Mouse (Mus musculus) liver, embryonic 14.5 days (tissue): ENCODE measurements around the gene Olfr572. TPM values are rescaled to one million over a fixed set of nuclear protein-coding genes. Genes with fewer than 3 reads are reported as not detected.

Source experiments
- ATAC-seq: fragments of 200-750 bp; cut with Nextera tagmentation; 2 replicates; pipeline ENCODE4 v1.8.0; 2017; ENCODE audit warnings: moderate number of reproducible peaks, mild to moderate bottlenecking, moderate library complexity; ENCODE audit not compliant: insufficient read depth
- DNase-seq, 3 experiments: peaks; one replicate each; pipeline ENCODE4 v3.0.0-alpha.2; 2012 to 2013; ENCODE audit warnings: low read depth in 3 of 3, low spot score in 3 of 3
- H3K27ac ChIP-seq: fragments of 300-500 bp; sonication (generic); 2 replicates; pipeline ENCODE4 v1.5.1; 2014; ENCODE audit warnings: moderate library complexity, mild to moderate bottlenecking, control low read depth, inconsistent platforms
- H3K27me3 ChIP-seq: fragments of 300-500 bp; sonication (generic); 2 replicates; pipeline ENCODE4 v1.6.1; 2014; ENCODE audit warnings: mild to moderate bottlenecking, low read length, moderate library complexity; ENCODE audit not compliant: control insufficient read depth, insufficient read depth
- H3K36me3 ChIP-seq: fragments of 300-500 bp; sonication (generic); replicated peaks from 2 replicates; pipeline ENCODE4 v1.6.1; 2014; ENCODE audit warnings: low read depth; ENCODE audit not compliant: control insufficient read depth, insufficient read depth
- H3K4me1 ChIP-seq, 2 experiments: fragments of 200-500 bp in 1 of 2; fragments of 300-500 bp in 1 of 2; sonication (generic) in 1 of 2; replicated peaks; 2 replicates each; pipeline ENCODE4 v1.6.1; 2012 to 2014; ENCODE audit warnings: antibody characterized with exemption in 1 of 2, inconsistent platforms in 1 of 2, low read length in 1 of 2; ENCODE audit not compliant: control insufficient read depth in 2 of 2, insufficient read depth in 2 of 2
- H3K4me2 ChIP-seq: fragments of 300-500 bp; sonication (generic); 2 replicates; pipeline ENCODE4 v1.6.1; 2014; ENCODE audit warnings: low read depth, mild to moderate bottlenecking, control low read depth, moderate library complexity
- H3K4me3 ChIP-seq, 2 experiments: fragments of 200-500 bp in 1 of 2; fragments of 300-500 bp in 1 of 2; sonication (generic) in 1 of 2; 2 replicates each; pipeline ENCODE4 v1.5.1; 2012 to 2014; ENCODE audit warnings: low read depth in 2 of 2, low read length in 2 of 2, mild to moderate bottlenecking in 2 of 2, control low read depth in 1 of 2, inconsistent platforms in 1 of 2, moderate library complexity in 1 of 2; ENCODE audit not compliant: insufficient read depth in 1 of 2
- H3K9ac ChIP-seq: fragments of 300-500 bp; sonication (generic); replicated peaks from 2 replicates; pipeline ENCODE4 v1.6.1; 2014; ENCODE audit warnings: mild to moderate bottlenecking, control low read depth, moderate library complexity
- H3K9me3 ChIP-seq: fragments of 300-500 bp; sonication (generic); 2 replicates; pipeline ENCODE4 v1.6.1; 2016; ENCODE audit warnings: low read length, mixed read lengths; ENCODE audit not compliant: control insufficient read depth
- CTCF ChIP-seq: IDR thresholded peaks from 2 replicates; pipeline ENCODE4 v1.5.1; 2016; ENCODE audit warnings: antibody characterized with exemption, low read depth, control low read depth
- EP300 ChIP-seq: IDR thresholded peaks from 2 replicates; pipeline ENCODE4 v1.6.1; 2016; ENCODE audit warnings: antibody characterized with exemption, low read depth
- WGBS: fragments of 180-500 bp; shearing (Covaris S2); extraction: QIAGEN DNeasy Blood & Tissue Kit; methylation state at CpG from one replicate; pipeline ENCODE4 v1.1.7; 2014; ENCODE audit not compliant: insufficient replicate concordance; 5-methylcytosine and 5-hydroxymethylcytosine counted together
- polyA plus RNA-seq, 2 experiments: library from polyadenylated mRNA; depleted of rRNA in 1 of 2; stranded (reverse) in 1 of 2; unstranded in 1 of 2; fragments of >200 nt; fragmentation: Nextera tagmentation in 1 of 2; extraction: Ambion mirVana in 1 of 2; gene quantifications; 2 replicates each; pipeline versions ENCODE4 v1.2.1 to v1.2.3; 2012 to 2014

Olfr572 gene
- polyA plus RNA-seq, 2 experiments = not detected

DNA sequence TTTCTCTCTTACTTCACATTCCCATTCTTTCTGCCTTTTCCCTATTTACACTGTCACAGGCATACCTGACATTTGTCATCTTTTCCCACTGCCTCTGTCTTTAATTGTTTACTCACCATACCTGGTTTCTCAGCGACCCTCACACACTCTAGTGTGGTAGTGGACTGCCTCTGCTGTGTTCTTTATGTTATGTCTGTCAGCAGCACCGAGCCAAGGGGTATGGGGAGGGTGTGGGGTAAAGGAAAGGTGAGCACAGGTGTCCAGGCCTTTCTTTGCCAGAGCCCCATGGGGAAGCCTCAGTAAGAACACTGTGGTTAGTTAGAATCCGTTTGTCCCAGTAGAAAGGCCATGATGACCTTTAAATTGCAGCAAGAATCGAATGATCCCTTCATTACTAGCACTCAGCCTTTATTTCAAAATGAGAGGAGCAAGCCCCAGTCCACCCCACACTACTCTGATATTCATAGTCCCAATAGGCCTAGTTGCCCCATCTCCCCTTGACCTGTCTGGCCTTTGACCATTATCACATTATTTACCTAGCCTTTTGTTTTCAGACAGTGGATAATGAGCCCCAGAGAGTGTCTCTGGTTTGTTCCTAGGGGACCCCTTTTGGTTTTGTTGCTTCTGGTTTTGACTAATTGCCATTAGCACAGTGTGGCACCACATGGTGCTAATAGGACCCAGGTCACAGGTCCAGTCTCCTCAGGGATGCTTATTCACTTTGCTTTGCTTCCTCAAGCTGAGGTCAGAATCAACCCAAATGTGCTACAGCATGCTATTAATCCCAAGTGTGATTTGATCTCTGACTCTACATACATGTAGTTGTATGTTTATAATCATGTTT is 7.0 kb upstream of the Olfr572 start, which contains the start of gene Olfr571:
Gene Olfr571 (minus strand): TSS at position 505 of the 844 bp plus-strand sequence.
- no peaks in the 10 kb centered on the region for H3K36me3 ChIP-seq
- H3K27ac ChIP-seq = no peak within 1 kb of the TSS
- H3K9ac ChIP-seq = no peak within 1 kb of the TSS
- 34% methylated on average over 4 of the region's 4 CpGs for WGBS
- no peaks in the 10 kb centered on the region for H3K4me1 ChIP-seq
- no peak for ATAC-seq
- TF ChIP-seq EP300 (no peak), CTCF (no peak)
- no peak for DNase-seq
- H3K9me3 ChIP-seq = no peaks in the 10 kb centered on the region
- H3K27me3 ChIP-seq = no peaks in the 10 kb centered on the region
- no peak within 1 kb of the TSS for H3K4me3 ChIP-seq
- no peak within 1 kb of the TSS for H3K4me2 ChIP-seq

DNA sequence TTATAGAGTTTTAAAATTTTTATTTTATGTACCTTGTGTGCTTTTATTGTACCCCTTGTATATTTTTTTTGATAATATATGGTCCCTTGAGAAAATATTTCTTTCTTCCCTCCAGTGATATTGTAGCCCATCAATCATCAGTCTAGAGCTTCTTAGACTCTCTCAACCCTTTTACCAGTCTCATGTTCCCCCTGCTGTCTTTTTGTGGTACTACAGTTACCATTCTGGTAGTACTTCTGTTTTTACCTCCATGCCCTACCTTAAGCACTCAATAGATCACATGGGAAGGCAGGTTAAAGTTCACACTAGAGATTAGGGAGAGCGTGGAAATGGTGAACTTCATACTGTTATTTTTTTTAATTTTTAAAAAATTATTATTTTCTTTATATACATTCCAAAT is 4.6 kb upstream of the Olfr572 start:
- Histone ChIP-seq H3K36me3 (no peaks in the 10 kb centered on the region), H3K4me1 (no peaks in the 10 kb centered on the region), H3K9me3 (no peaks in the 10 kb centered on the region), H3K9ac (no peak overlapping the region), H3K4me2 (no peak overlapping the region), H3K27ac (no peak overlapping the region), H3K27me3 (no peaks in the 10 kb centered on the region), H3K4me3 (no peak overlapping the region)
- 11% methylated on average over 1 of the region's 1 CpGs for WGBS
- DNase-seq (peak; percentile 6 to 35 (median 33)), ATAC-seq (no peak)
- peak; percentile 57; the same call in 1 of the 2 replicates for TF ChIP-seq CTCF
- no peak for TF ChIP-seq EP300

DNA sequence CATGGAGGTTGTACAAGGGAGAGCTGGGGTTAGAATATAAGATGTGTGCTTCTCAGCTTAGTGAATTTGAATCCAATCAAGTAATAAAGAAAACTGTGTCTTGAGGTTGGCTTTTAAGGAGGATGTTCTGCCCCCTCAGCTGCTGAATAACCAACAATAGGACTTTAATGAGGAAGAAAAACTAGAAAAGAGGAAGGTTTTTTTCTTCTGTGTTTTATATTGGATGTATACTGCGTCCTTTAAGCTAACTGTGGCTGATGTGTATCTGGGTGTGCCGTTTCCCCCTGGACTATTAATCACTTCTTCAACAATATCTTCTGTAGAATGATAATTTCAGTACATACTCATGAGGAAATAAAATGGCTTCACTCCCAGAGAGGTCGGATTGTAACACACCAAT is 2.9 kb downstream of the Olfr572 start:
- ATAC-seq (no peak), DNase-seq (no peak)
- Histone ChIP-seq H3K27ac (no peak overlapping the region), H3K27me3 (no peaks in the 10 kb centered on the region), H3K9ac (no peak overlapping the region), H3K4me3 (no peak overlapping the region), H3K9me3 (no peaks in the 10 kb centered on the region), H3K36me3 (no peaks in the 10 kb centered on the region), H3K4me1 (no peaks in the 10 kb centered on the region), H3K4me2 (no peak overlapping the region)
- TF ChIP-seq EP300 (no peak), CTCF (no peak)
- 27% methylated on average over 3 of the region's 3 CpGs for WGBS

DNA sequence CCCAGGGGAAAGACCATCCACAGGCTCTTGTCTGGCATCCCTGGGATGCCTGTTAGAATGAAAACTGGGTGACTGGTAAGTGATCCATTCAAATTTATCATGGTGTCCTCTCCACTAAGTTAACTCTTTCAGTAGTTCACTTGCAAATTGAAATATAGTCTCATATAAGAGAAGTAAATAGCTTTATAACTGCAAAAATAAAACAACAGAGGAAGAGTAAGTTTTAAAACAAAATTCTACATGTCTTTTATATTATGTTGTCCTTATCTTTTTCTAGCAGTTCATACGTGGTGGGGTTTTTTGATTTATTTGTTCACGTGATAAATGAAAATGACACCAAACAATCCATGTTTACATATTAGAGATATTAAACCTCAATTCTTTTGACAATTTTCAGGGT is 18.3 kb downstream of the Olfr572 start, which contains the start of gene Olfr573-ps1:
Gene Olfr573-ps1 (minus strand): TSS at position 101 of the 400 bp plus-strand sequence.
- H3K36me3 ChIP-seq = no peaks in the 10 kb centered on the region
- no peak for DNase-seq
- no peaks in the 10 kb centered on the region for H3K9me3 ChIP-seq
- H3K4me3 ChIP-seq = no peak within 1 kb of the TSS
- no peaks in the 10 kb centered on the region for H3K27me3 ChIP-seq
- WGBS = 75% methylated on average over 2 of the region's 2 CpGs
- no peak within 1 kb of the TSS for H3K9ac ChIP-seq
- no peak within 1 kb of the TSS for H3K27ac ChIP-seq
- TF ChIP-seq CTCF (no peak), EP300 (no peak)
- ATAC-seq = no peak
- no peaks in the 10 kb centered on the region for H3K4me1 ChIP-seq
- H3K4me2 ChIP-seq = no peak within 1 kb of the TSS

DNA sequence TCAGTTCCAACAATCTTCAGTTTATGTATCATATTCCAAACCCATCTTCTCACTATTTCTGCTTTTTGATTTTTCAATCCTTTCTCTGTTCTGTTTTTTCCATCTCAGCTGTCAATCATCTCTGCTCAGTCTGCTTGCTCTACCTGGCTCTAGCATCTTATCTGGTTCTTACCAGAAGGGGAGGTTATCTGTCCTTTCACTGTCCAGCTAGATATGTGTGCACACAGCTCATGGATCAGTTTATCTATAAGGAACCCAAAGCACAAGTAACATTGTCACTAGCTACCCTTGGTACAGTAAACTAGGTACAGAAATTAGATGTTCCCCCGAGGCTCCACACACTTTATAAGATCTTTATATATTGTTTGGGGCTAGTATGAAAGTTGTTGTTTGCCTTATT is 19.2 kb downstream of the Olfr572 start:
- no peak overlapping the region for H3K4me3 ChIP-seq
- 43% methylated on average over 1 of the region's 1 CpGs for WGBS
- H3K9me3 ChIP-seq = no peaks in the 10 kb centered on the region
- no peaks in the 10 kb centered on the region for H3K27me3 ChIP-seq
- H3K4me1 ChIP-seq = no peaks in the 10 kb centered on the region
- peak; percentile 85 for ATAC-seq
- no peaks in the 10 kb centered on the region for H3K36me3 ChIP-seq
- no peak overlapping the region for H3K9ac ChIP-seq
- TF ChIP-seq CTCF (no peak), EP300 (peak; percentile 43; the same call in 1 of the 2 replicates)
- no peak overlapping the region for H3K4me2 ChIP-seq
- H3K27ac ChIP-seq = no peak overlapping the region
- DNase-seq = no peak
